Mouse (Mus musculus): Measurements from ENCODE around the gene Nudt11.
"Not testable (repeated sequence)": the region's sequence is repeated elsewhere in the genome, so short reads cannot be mapped to it uniquely, and the experiment has no call there.

Gene Nudt11

DNA sequence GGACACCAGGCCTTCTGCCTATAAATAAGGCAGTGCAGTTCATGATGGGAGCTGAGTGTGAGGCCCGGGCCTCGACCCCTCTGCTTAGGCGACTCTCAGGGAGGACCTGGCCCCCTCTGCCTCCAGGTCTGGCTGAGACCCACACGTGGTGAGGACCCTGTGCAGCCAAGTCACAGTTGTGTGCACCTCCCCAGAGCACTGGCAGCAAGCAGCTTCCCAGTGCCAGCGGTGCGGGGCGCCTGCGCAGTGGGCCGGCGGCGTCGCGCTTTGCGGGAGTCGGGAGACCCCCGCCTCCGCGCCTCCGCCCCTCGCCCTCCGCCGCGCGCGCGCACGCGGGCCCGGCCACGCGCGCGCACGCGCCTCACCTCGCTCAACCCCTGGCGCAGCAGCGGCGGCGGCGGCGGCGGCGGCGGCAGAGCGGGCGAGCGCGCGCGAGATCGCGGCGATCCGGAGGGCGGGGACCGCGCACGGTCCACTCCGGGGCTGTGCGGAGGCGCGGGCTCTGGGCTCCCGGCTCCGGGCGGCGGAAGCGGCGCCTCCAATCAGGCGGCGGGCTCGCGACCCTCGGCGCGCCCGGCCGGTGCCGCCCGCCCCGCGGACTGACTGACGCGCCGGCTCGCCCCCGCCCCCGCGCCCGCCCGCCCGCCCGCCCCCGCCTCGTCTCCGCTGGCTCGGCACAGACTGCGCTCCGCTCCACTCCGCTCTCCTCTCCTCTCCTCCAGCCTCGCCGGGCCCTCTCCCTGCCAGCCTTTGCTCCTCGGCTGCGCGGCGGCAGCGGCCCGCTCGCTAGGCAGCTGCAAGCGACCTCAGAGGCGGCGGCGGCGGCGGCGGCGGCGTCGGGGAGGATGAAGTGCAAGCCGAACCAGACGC lies at the start of gene Nudt11:
Gene Nudt11 (plus strand): TSS at position 388 of the 870 bp plus-strand sequence.
- not testable (repeated sequence) for DNase-seq

DNA sequence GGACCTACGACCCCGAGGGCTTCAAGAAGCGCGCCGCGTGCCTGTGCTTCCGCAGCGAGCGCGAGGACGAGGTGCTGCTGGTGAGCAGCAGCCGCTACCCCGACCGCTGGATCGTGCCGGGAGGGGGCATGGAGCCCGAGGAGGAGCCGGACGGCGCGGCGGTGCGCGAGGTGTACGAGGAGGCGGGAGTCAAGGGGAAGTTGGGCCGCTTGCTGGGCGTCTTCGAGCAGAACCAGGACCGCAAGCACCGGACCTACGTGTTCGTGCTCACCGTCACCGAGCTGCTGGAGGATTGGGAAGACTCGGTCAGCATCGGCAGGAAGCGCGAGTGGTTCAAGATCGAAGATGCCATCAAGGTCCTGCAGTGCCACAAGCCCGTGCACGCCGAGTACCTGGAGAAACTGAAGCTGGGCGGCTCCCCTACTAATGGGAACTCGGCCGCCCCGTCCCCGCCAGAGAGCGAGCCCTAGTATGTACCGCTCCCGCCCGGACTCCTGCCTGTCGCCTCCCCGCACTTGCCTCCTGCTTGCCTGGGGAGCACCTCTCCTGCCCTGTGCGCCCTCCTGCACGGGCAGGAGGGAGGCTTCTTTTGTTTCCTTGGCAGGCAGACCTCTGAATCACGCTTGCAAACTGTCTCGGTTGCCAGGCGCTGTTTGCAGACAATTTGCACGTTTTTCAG lies 822 bp downstream of the Nudt11 start:
- DNase-seq: not testable (repeated sequence)

DNA sequence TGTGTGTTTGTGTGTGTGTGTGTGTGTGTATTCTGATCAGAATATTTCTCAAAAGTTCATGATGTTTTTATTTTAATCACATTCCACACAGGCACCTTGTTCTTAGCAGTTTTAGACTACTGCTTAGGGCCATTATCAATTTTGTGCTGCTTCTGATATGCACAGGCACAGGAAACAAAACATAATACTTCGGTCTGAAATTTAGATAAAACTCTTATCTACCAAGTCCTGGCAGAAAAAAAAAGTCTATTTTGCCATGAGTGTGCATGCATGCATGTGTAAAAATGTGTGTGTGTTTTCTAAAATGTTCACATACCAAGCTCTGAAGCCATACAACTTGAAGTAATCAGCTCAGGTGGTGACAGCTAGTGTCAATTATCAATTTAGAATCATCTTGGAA lies 14.3 kb downstream of the Nudt11 start:
- no peak for DNase-seq

DNA sequence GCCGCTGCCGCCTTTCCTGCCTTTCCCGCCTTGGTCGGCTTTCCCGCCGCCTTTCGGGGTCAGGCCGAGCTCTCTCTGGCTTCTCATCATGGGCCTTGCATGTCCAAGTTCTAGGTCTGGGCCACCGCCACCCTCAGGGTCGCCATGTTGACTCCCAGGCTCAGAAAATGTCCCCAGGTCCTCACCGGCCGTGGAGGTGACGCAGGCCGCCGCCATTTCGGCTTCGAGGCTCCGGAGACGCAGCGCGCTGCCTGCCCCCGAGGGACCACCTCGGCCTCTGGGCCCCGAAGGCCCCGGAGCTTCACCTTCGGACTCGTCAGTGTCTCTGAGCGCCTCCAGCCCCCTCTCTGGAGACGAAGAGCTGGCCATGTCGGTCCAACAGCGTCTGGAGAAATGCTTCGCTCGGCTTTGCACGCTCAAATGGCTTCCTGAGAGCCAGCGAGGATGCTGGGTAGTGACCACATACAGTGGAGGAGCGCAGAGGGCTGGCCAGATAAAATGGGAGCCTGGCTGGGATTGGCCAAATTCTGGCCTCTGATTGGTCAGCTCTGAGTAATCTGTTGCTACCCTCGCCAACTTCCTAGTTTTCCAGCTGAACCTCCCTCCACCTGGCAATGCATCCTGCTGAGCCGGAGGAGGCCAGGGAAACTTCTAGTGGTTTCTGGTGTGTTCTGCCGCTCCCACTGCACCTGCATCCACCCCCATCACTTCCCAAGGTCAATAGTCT lies 35.9 kb downstream of the Nudt11 start, which contains the start of gene AU022751:
Gene AU022751 (minus strand): TSS at position 466 of the 727 bp plus-strand sequence.
- no peak for DNase-seq

- no peak for DNase-seq
Measured at GRCm38 (mm10) chrX:6091547-6091946, 44.3 kb downstream of the Nudt11 start.

- no peak for DNase-seq
Measured at GRCm38 (mm10) chrX:6091996-6092757, 44.9 kb downstream of the Nudt11 start.

All from lung, postnatal 36 days (tissue).